30 mouse cellular contexts compared by ENCODE assay signal in genomic region chr12:51888609-51889008, GRCm38 (mm10). TPM values are rescaled to one million over a fixed set of nuclear protein-coding genes. Genes with fewer than 3 reads are reported as not detected.
DNase-seq lines count a peak whose midpoint lies in the region; ATAC-seq and TF ChIP-seq lines count a peak whose summit lies in the region.
"Had no signal": no experiment of that assay in that cellular context is flagged by ENCODE, and none has a peak within 500 bp of the region (broad histone marks: within the 10 kb centered on the region; RNA-seq: fewer than 3 reads in every experiment).

No protein-coding gene starts in this region.

- 84% methylated on average over 12 of the region's 12 CpGs for WGBS in bone marrow, adult 2 months
- 82% methylated on average over 12 of the region's 12 CpGs for WGBS in stomach, postnatal 0 days
- 92% methylated on average over 12 of the region's 12 CpGs for WGBS in midbrain, embryonic 10.5 days

- DNase-seq in left cerebral cortex, postnatal 25 days (ENCODE audit: low spot score in 2 of 2): peak; percentile 6 to 12
- DNase-seq in left cerebral cortex, postnatal 4 days: no peak
- peak; percentile 8 for DNase-seq in right cerebral cortex, postnatal 14 days
- DNase-seq in right cerebral cortex, postnatal 25 days: no peak
- peak; percentile 56 for DNase-seq in stomach, postnatal 0 days (ENCODE audit: low spot score)
- no peak for DNase-seq in midbrain, embryonic 10.5 days (ENCODE audit: low spot score)
- DNase-seq: adrenal gland, adult 8-10 months; cerebellum, adult 8-10 months; cerebellum, postnatal 25 days; embryo, embryonic 11 days; gastrocnemius, postnatal 10 days; heart, postnatal 10 days; kidney, adult 18-20 months; kidney, postnatal 25 days; liver, embryonic 13.5 days had no signal

- intact Hi-C loops in left cerebral cortex, postnatal 25 days (cut with DNase I): no loop called here
- intact Hi-C loops in left cerebral cortex, postnatal 4 days (cut with DNase I): no loop called here

- no peak overlapping the region for H3K27ac ChIP-seq in bone marrow, adult 2 months (ENCODE audit: control insufficient read depth, insufficient read depth, low read depth, low read length, poor library complexity)
- H3K27ac ChIP-seq in stomach, postnatal 0 days (replicated peaks): no peak overlapping the region
- H3K27ac ChIP-seq in midbrain, embryonic 10.5 days (replicated peaks): no peak overlapping the region
- H3K27ac ChIP-seq: embryonic facial prominence, embryonic 13.5 days; forebrain, embryonic 10.5 days; forebrain, embryonic 15.5 days; heart, embryonic 13.5 days; hindbrain, embryonic 15.5 days; kidney, embryonic 15.5 days; layer of hippocampus, adult 2 months; limb, embryonic 10.5 days; limb, embryonic 15.5 days; liver, embryonic 13.5 days; midbrain, embryonic 12.5 days; neural tube, embryonic 13.5 days had no signal

- H3K27me3 ChIP-seq in stomach, postnatal 0 days (ENCODE audit: control insufficient read depth, insufficient read depth, low read length): no peaks in the 10 kb centered on the region
- H3K27me3 ChIP-seq in midbrain, embryonic 10.5 days (ENCODE audit: low read depth, poor library complexity, severe bottlenecking): no peaks in the 10 kb centered on the region
- H3K27me3 ChIP-seq: CH12.LX; embryonic facial prominence, embryonic 13.5 days; forebrain, embryonic 15.5 days; heart, embryonic 13.5 days; hindbrain, embryonic 15.5 days; kidney, embryonic 15.5 days; limb, embryonic 15.5 days; liver, embryonic 13.5 days; lung, embryonic 15.5 days; midbrain, embryonic 12.5 days; neural tube, embryonic 13.5 days had no signal

- H3K4me2 ChIP-seq in stomach, postnatal 0 days (replicated peaks; ENCODE audit: low read depth): no peak overlapping the region
- H3K4me2 ChIP-seq: embryonic facial prominence, embryonic 13.5 days; forebrain, embryonic 15.5 days; heart, embryonic 13.5 days; hindbrain, embryonic 15.5 days; kidney, embryonic 15.5 days; limb, embryonic 15.5 days; liver, embryonic 13.5 days; lung, embryonic 15.5 days; midbrain, embryonic 12.5 days; neural tube, embryonic 13.5 days had no signal

- H3K9me3 ChIP-seq in stomach, postnatal 0 days (ENCODE audit: control insufficient read depth, low read length): no peaks in the 10 kb centered on the region
- no peaks in the 10 kb centered on the region for H3K9me3 ChIP-seq in midbrain, embryonic 10.5 days (replicated peaks)
- H3K9me3 ChIP-seq: embryonic facial prominence, embryonic 13.5 days; forebrain, embryonic 10.5 days; forebrain, embryonic 15.5 days; heart, embryonic 13.5 days; hindbrain, embryonic 15.5 days; kidney, embryonic 15.5 days; limb, embryonic 10.5 days; limb, embryonic 15.5 days; liver, embryonic 13.5 days; lung, embryonic 15.5 days; midbrain, embryonic 12.5 days; neural tube, embryonic 13.5 days had no signal

- TF ChIP-seq EP300 in stomach, postnatal 0 days (optimal IDR thresholded peaks at IDR 0.05): no peak

- no peak overlapping the region for H3K9ac ChIP-seq in stomach, postnatal 0 days (ENCODE audit: low read length)
- H3K9ac ChIP-seq: embryonic facial prominence, embryonic 13.5 days; forebrain, embryonic 15.5 days; heart, embryonic 13.5 days; hindbrain, embryonic 15.5 days; kidney, embryonic 15.5 days; limb, embryonic 15.5 days; liver, embryonic 13.5 days; lung, embryonic 15.5 days; midbrain, embryonic 12.5 days; neural tube, embryonic 13.5 days had no signal

- ATAC-seq in stomach, postnatal 0 days (ENCODE audit: low FRiP score, low TSS enrichment): peak; percentile 88
- ATAC-seq: forebrain, embryonic 15.5 days had no signal

- TF ChIP-seq POLR2A in bone marrow, adult 2 months (IDR thresholded peaks at IDR 0.05; ENCODE audit: borderline replicate concordance, control insufficient read depth, low read depth, low read length): no peak

- H3K4me1 ChIP-seq in bone marrow, adult 2 months (ENCODE audit: control insufficient read depth, insufficient read depth, low read length): no peaks in the 10 kb centered on the region; the same call in 1 of the 2 replicates
- no peaks in the 10 kb centered on the region for H3K4me1 ChIP-seq in stomach, postnatal 0 days (replicated peaks; ENCODE audit: control insufficient read depth, insufficient read depth)
- H3K4me1 ChIP-seq in midbrain, embryonic 10.5 days: no peaks in the 10 kb centered on the region
- H3K4me1 ChIP-seq: embryonic facial prominence, embryonic 13.5 days; forebrain, embryonic 10.5 days; forebrain, embryonic 15.5 days; heart, embryonic 13.5 days; hindbrain, embryonic 15.5 days; kidney, embryonic 15.5 days; limb, embryonic 10.5 days; limb, embryonic 15.5 days; midbrain, embryonic 12.5 days; neural tube, embryonic 13.5 days had no signal

- no peaks in the 10 kb centered on the region for H3K36me3 ChIP-seq in stomach, postnatal 0 days (ENCODE audit: control insufficient read depth, insufficient read depth, low read length)
- H3K36me3 ChIP-seq in midbrain, embryonic 10.5 days: peaks cover 79% of the 10 kb centered on the region

- H3K4me3 ChIP-seq in bone marrow, adult 2 months (replicated peaks; ENCODE audit: control insufficient read depth, low read depth, low read length): peak overlapping the region; percentile 7
- no peak overlapping the region for H3K4me3 ChIP-seq in stomach, postnatal 0 days (ENCODE audit: low read depth, low read length)
- H3K4me3 ChIP-seq in midbrain, embryonic 10.5 days: no peak overlapping the region
- H3K4me3 ChIP-seq: embryonic facial prominence, embryonic 13.5 days; forebrain, embryonic 10.5 days; forebrain, embryonic 15.5 days; heart, embryonic 13.5 days; hindbrain, embryonic 15.5 days; kidney, embryonic 15.5 days; layer of hippocampus, adult 2 months; limb, embryonic 10.5 days; limb, embryonic 15.5 days; liver, embryonic 13.5 days; lung, embryonic 15.5 days; midbrain, embryonic 12.5 days; myocyte; neural tube, embryonic 13.5 days had no signal

- TF ChIP-seq CTCF in bone marrow, adult 2 months (IDR thresholded peaks at IDR 0.05; ENCODE audit: control insufficient read depth, insufficient read depth, low read length): no peak
- no peak for TF ChIP-seq CTCF in stomach, postnatal 0 days (IDR thresholded peaks at IDR 0.05; ENCODE audit: low read depth)

RNA-seq across cellular contexts. Expression of gene Hectd1, which starts 59.3 kb away (rescaled TPM):
- 10 to 100 TPM; 83.3 to 86.5 TPM for total RNA-seq in left cerebral cortex, postnatal 25 days (2021)
- total RNA-seq in left cerebral cortex, postnatal 4 days (2021): 10 to 100 TPM; 93.8 to 99.4 TPM
- polyA plus RNA-seq in bone marrow, adult 2 months (2011; ENCODE audit: insufficient read depth, insufficient read length, low replicate concordance, missing spikeins): 20.1 and 31.2 TPM in 2 replicates
- 24.7 and 25.2 TPM in 2 replicates for polyA plus RNA-seq in stomach, postnatal 0 days (2015; fragmentation: Nextera tagmentation; extraction: Ambion mirVana)
- polyA plus RNA-seq in midbrain, embryonic 10.5 days (2016; fragmentation: Nextera tagmentation; extraction: Ambion mirVana): 29.1 and 30.4 TPM in 2 replicates

Comparison
In these comparisons a context has a peak if more than half of its experiments do, and no peak if none do; other contexts are left out.
1. DNase-seq: peak in left cerebral cortex, postnatal 25 days (2 of 2), right cerebral cortex, postnatal 14 days (single experiment) and stomach, postnatal 0 days (single experiment); none in left cerebral cortex, postnatal 4 days (single experiment), right cerebral cortex, postnatal 25 days (single experiment) and midbrain, embryonic 10.5 days (single experiment).